Mouse (Mus musculus) adipocyte (in vitro differentiated cells): ENCODE measurements around the gene Adad1.

Experiments
- DNase-seq: peaks from one replicate; pipeline ENCODE4 v3.0.0-alpha.2; 2016; ENCODE audit warnings: low spot score

Adad1 gene

GRCm38 (mm10) chr3:37063406-37063805 is at the start of gene Adad1:
TSS of gene Adad1 (plus strand) at chr3:37063527.
- no peak for DNase-seq

DNA sequence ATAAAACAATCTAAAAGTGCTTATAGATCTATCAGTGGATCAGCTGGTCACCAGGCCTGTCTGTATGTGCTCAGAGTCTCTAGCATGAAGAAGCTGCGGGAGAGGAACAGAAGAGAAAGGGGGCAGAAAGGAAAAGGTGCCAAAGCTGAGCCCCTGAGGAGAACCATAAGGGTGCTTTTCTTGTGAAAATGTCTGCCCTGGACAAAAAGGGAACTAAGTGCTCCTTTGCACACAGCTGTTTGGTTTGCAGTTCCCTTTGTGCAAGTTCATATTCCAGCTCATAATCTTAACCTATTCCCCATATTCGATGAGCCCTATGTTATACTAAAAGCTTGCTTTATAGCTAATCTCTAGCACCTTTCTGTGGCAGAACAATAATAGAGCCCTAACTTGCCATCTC is 25.3 kb upstream of the Adad1 start:
- DNase-seq, result peak; percentile 40

DNA sequence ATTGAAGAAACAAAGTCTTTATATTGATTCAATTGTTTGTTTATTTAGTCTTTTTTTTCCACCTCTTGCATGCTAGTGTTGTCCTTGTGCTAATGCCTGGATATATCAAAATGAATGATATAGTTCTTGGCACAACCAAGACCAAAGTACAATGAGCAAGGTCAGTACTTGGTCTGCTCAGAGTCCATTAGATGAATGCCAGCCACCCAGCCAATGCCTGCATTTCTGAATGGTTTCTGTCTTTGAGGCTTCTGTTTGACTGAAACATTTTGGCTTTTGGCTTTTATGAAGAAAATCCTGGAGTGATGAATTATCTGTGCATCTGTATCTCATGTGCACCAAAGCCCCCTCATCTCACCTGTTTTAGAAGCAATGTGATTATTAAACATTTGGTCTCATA is 23.5 kb upstream of the Adad1 start:
- DNase-seq, result no peak

- DNase-seq, result no peak
Observed at GRCm38 (mm10) chr3:37051491-37051890, 11.8 kb upstream of the Adad1 start.

DNA sequence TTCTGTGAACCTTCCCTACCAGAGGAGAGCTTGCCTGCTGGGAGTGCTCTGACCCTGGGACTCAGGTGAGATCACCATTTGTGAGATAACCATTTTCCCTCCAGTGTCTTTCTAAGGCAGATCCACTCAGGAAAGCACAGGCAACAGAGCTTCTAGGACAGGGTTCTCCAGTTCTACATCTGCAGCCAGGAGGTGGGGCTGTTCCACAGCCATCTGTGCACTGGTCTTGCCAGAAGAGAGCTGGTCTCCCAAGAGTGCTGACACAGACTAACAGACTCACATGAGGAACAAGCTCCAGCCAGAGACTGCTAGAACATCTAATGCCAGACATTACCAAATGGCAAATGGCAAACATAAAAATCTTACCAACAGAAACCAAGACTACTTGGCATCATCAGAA is 9.9 kb downstream of the Adad1 start:
- DNase-seq, result no peak

DNA sequence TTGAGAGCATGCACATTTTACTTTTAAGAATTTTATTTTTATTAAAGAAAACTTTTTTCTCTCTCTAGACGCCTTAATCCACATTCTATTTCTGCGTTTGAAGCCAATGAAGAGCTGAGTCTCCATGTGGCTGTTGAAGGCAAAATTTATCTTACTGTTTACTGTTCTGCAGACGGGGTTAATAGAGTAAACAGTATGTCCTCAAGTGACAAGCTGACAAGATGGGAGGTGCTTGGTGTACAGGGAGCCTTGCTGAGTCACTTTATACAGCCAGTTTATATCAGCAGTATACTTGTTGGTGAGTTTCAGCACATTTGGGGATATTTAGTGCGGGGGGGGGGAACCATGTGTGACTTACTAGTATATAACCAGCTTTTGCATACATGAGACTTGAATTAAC is 21.5 kb downstream of the Adad1 start:
- no peak for DNase-seq

GRCm38 (mm10) chr3:37090721-37091120 is 27.4 kb downstream of the Adad1 start:
- no peak for DNase-seq

DNA sequence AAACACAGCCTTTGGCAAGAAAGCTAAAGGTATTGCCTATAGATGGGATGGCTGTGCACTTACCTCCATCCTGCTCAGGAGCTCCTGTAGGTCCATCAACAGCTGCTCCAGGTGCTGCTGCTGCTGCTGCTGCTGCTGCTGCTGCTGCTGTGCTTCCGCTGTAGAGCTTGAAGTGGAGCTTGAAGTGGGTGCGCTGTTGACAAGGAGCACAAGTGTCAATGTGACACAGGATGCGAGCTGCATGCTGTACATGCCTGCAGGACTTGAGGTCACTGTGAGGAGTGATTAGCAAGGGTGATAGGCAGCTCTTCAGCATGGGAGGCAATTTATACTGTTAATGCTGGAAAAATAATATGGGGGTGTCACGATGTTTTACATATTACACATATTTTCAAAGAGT is 62.3 kb downstream of the Adad1 start, which contains the start of gene Il2:
Gene Il2, minus strand, starts transcription at position 305 of the 400 bp plus-strand sequence.
- DNase-seq, result no peak

- no peak for DNase-seq
Observed at GRCm38 (mm10) chr3:37126162-37126561, 62.8 kb downstream of the Adad1 start.

GRCm38 (mm10) chr3:37128269-37128668 is 64.9 kb downstream of the Adad1 start:
- DNase-seq, result peak; percentile 23

- DNase-seq, result no peak
Observed at GRCm38 (mm10) chr3:37129063-37129462, 65.7 kb downstream of the Adad1 start.

DNA sequence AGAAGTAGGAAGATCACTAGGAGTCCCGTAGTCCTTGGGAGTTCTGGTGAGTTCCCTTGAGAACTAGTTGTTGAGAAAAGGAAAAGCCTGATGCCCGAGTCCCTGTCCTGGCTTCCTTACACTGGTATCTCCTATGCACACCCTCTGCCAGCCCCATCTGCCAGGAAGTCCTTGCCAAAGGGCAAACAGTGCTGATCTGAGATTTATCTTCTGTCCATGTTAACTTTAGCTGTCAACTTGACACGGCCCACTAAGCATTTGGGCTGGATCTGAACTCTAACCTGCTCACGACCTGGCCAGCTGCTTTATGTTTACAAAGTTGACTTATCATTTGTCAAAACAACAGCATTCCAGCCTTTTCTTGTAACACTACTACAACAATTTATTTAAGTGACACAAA is 73.9 kb downstream of the Adad1 start:
- peak; percentile 5 for DNase-seq

- DNase-seq, result no peak
Observed at GRCm38 (mm10) chr3:37139192-37139591, 75.9 kb downstream of the Adad1 start.

DNA sequence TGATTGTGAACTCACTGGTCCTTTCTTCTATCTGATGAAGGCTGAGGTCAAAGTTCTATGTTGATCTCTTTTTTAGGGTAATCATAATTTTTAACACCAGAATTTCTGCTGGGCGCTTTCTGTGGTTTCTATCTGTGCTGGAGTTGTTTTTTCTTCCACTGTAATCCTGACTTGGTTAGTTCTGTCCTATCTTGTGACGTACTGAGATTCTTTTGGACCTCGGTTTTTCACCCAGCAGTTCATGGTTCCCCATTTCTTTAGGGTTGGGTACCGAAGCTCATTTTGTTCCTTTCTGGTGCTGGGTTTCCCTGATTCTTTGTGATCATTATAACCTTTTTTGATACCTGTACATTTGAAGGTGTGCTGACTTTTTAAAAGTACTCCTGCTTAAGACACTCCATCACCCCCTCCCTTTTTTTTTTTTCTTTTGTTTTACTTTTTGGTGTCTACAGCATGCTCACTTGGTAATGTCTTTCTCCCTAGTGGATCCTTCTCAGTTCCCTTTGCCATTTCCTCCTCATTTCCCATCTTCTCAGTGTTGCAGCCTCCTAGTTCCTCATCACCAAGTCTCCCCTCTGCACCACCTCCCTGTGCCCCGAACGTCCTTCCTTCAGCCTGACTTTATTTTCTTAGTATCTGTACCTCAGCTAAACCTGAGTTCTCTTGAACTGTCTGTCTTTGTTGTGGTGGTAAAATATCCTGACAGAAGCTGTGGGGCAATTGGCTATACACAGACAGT is 77.0 kb downstream of the Adad1 start:
- DNase-seq, result no peak

DNA sequence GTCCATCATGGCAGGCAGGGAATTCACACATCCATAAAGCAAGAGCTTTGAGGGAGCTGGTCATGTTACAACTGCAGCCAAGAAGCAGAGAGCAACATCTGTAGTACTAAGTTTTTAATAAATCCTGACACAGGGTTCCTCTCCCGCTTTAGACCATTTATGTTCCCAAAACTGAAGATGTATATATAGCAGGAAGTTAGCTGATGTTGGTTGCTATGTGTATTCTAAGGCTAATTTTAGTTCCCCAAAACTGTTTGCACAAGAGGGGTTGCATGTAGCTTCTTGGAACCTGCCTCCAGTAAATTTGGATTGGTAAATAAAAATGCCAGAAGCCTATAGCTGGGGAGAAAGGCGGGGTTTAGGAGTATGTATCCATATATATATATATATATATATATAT is 78.5 kb downstream of the Adad1 start:
- no peak for DNase-seq

DNA sequence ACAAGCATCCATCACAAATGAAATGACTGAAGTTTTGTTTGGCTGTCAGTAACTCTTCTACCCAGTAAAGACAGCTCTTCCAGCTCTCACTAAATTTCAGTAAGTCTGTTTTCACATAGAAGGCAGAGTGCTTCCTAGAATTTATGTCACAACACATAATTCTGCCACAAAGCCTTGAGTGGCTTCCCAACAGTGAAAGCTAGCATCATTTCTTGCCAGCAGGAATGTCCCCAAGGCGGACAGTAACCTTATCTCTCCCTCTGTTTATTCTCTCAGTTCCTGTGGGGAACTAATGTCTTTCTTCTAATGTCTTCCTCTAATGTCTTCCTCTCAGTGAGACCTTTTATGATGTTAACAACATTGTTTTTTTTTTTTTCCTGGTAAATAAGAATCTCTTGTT is 81.7 kb downstream of the Adad1 start:
- no peak for DNase-seq

GRCm38 (mm10) chr3:37146406-37146805 is 83.1 kb downstream of the Adad1 start:
- peak; percentile 5 for DNase-seq

- no peak for DNase-seq
Observed at GRCm38 (mm10) chr3:37146810-37147209, 83.5 kb downstream of the Adad1 start.

GRCm38 (mm10) chr3:37152274-37152673 is 88.9 kb downstream of the Adad1 start:
- no peak for DNase-seq

GRCm38 (mm10) chr3:37153004-37153403 is 89.7 kb downstream of the Adad1 start:
- no peak for DNase-seq

- DNase-seq, result no peak
Observed at GRCm38 (mm10) chr3:37154396-37154795, 91.1 kb downstream of the Adad1 start.

- no peak for DNase-seq
Observed at GRCm38 (mm10) chr3:37157082-37157481, 93.8 kb downstream of the Adad1 start.

- DNase-seq, result no peak
Observed at GRCm38 (mm10) chr3:37158246-37158645, 94.9 kb downstream of the Adad1 start.

- no peak for DNase-seq
Observed at GRCm38 (mm10) chr3:37161096-37161495, 97.8 kb downstream of the Adad1 start.
